In the genomic region with DNA sequence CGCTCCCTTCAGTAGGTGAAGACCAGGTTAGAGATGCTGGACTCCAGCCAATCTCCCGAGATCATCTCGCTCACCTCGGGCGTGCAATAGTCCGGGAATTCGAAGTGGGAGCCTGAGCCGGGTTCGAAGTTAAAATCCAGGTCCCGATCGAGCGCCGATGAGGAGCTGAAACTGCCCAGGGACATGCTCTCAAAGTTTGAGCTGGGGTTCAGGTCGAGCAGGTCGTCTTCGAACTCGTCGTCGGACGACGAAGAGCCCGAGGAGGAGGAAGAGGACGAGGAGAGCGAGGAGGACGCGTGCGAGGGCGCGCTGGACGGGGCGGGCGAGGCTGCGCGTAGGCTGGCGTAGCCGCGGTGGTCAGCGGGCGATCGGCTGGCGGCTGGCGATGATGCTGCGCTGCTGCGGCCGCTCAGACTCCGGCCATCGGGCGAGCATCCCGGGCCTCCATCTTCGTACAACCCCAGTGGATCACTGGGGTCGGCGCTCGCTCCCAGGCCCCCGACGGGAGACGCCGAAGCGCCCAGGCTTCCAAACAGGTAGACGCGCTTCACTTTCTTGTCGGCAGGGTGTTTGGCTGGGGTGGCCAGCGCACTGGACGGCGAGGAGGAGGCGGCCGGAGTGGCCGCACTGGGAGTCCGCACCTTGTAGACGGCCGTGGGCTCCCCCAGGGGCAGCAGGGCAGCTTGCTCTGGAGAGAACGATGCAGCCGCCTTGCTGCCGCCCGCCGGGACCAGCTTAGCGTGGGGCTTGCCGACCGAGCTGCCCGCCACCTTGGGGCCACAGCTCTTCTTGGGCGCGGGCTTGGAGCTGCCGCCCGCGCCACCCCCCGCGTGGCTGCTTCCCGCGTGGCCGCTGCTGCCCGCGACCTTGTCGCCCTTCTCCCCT, we compare ENCODE assay signal across 8 mouse cellular contexts. TPM values are rescaled to one million over a fixed set of nuclear protein-coding genes. Genes with fewer than 3 reads are reported as not detected.
DNase-seq lines count a peak whose midpoint lies in the region; ATAC-seq and TF ChIP-seq lines count a peak whose summit lies in the region.

No protein-coding gene starts in this region.

- H3K36me3 ChIP-seq in heart, embryonic 12.5 days: peaks cover 8% of the 10 kb centered on the region; the same call in 1 of the 2 replicates
- no peaks in the 10 kb centered on the region for H3K36me3 ChIP-seq in kidney, embryonic 16.5 days (ENCODE audit: insufficient read depth, low read length)
- H3K36me3 ChIP-seq in lung, postnatal 0 days (ENCODE audit: insufficient read depth, low read length): no peaks in the 10 kb centered on the region

- peak overlapping the region; percentile 65 for H3K4me2 ChIP-seq in heart, embryonic 12.5 days
- H3K4me2 ChIP-seq in kidney, embryonic 16.5 days (replicated peaks; ENCODE audit: low read depth, low read length): peak overlapping the region; percentile 63
- peak overlapping the region; percentile 92 for H3K4me2 ChIP-seq in lung, postnatal 0 days (replicated peaks; ENCODE audit: low read depth, low read length)

- H3K4me1 ChIP-seq in heart, embryonic 12.5 days (replicated peaks): peaks cover 12% of the 10 kb centered on the region
- peaks cover 23% of the 10 kb centered on the region for H3K4me1 ChIP-seq in kidney, embryonic 16.5 days (ENCODE audit: insufficient read depth, low read length)
- peaks cover 7% of the 10 kb centered on the region; the same call in 1 of the 2 replicates for H3K4me1 ChIP-seq in lung, postnatal 0 days (ENCODE audit: insufficient read depth, low read depth, low read length)

- no peak for TF ChIP-seq EP300 in lung, postnatal 0 days (IDR thresholded peaks at IDR 0.05)

- no peaks in the 10 kb centered on the region for H3K27me3 ChIP-seq in heart, embryonic 12.5 days (replicated peaks)
- no peaks in the 10 kb centered on the region for H3K27me3 ChIP-seq in kidney, embryonic 16.5 days (ENCODE audit: insufficient read depth, low read length)
- no peaks in the 10 kb centered on the region for H3K27me3 ChIP-seq in lung, postnatal 0 days (replicated peaks; ENCODE audit: insufficient read depth, low read length)

- peak; percentile 8; the same call in 1 of the 2 replicates for TF ChIP-seq CTCF in lung, postnatal 0 days (IDR thresholded peaks at IDR 0.05)

- no peak for ATAC-seq in heart, embryonic 12.5 days (ENCODE audit: insufficient number of reproducible peaks, low FRiP score)
- ATAC-seq in kidney, embryonic 16.5 days (ENCODE audit: low FRiP score, low TSS enrichment): no peak; the same call in 1 of the 2 replicates
- ATAC-seq in lung, postnatal 0 days: peak; percentile 12
- no peak for ATAC-seq in inflammation-experienced regulatory T-cells, adult 6 months

- peak overlapping the region; percentile 100 for H3K9ac ChIP-seq in heart, embryonic 12.5 days
- peak overlapping the region; percentile 99 for H3K9ac ChIP-seq in kidney, embryonic 16.5 days (replicated peaks; ENCODE audit: low read length)
- H3K9ac ChIP-seq in lung, postnatal 0 days (replicated peaks; ENCODE audit: low read depth): peak overlapping the region; percentile 88

- peak; percentile 35 for DNase-seq in 416B (ENCODE audit: low read depth)
- peak; percentile 54 for DNase-seq in NIH3T3 (ENCODE audit: low read depth)
- DNase-seq in cerebellum, postnatal 4 days (ENCODE audit: low spot score in 2 of 2): peak; percentile 33 to 58
- DNase-seq in lung, postnatal 0 days (ENCODE audit: low spot score): peak; percentile 51
- DNase-seq in right cerebral cortex, postnatal 25 days: peak; percentile 38

- H3K27ac ChIP-seq in heart, embryonic 12.5 days (ENCODE audit: poor library complexity, severe bottlenecking): peak overlapping the region; percentile 100
- H3K27ac ChIP-seq in kidney, embryonic 16.5 days (ENCODE audit: low read length): peak overlapping the region; percentile 100
- H3K27ac ChIP-seq in lung, postnatal 0 days (ENCODE audit: low read length): peak overlapping the region; percentile 98

- under 1% methylated on average over 92 of the region's 92 CpGs for WGBS in heart, embryonic 12.5 days
- WGBS in kidney, embryonic 16.5 days: under 1% methylated on average over 92 of the region's 92 CpGs
- WGBS in lung, postnatal 0 days: 1% methylated on average over 75 of the region's 92 CpGs

- no peaks in the 10 kb centered on the region for H3K9me3 ChIP-seq in heart, embryonic 12.5 days (replicated peaks)
- no peaks in the 10 kb centered on the region for H3K9me3 ChIP-seq in kidney, embryonic 16.5 days (ENCODE audit: low read length)
- no peaks in the 10 kb centered on the region for H3K9me3 ChIP-seq in lung, postnatal 0 days (ENCODE audit: low read length)

- H3K4me3 ChIP-seq in heart, embryonic 12.5 days: peak overlapping the region; percentile 99
- peak overlapping the region; percentile 98 for H3K4me3 ChIP-seq in kidney, embryonic 16.5 days (ENCODE audit: low read length)
- H3K4me3 ChIP-seq in lung, postnatal 0 days (ENCODE audit: low read depth, low read length): peak overlapping the region; percentile 80

RNA-seq across cellular contexts. Expression of gene Sox4, which starts 1.6 kb away (rescaled TPM):
- polyA plus RNA-seq in heart, embryonic 12.5 days (2016; fragmentation: Nextera tagmentation; extraction: Ambion mirVana): 78.2 and 84.1 TPM in 2 replicates
- polyA plus RNA-seq in kidney, embryonic 16.5 days (2015; fragmentation: Nextera tagmentation; extraction: Ambion mirVana): 27.8 and 33.4 TPM in 2 replicates
- 51.7 and 63.2 TPM in 2 replicates for polyA plus RNA-seq in lung, postnatal 0 days (2015; fragmentation: Nextera tagmentation; extraction: Ambion mirVana)
- under 1 TPM in 2 of 3 experiments, not detected in 1; 0.08 to 0.15 TPM for polyA plus RNA-seq in inflammation-experienced regulatory T-cells, adult 6 months (2017; shearing (Covaris generic))

Comparison
In these comparisons a context has a peak if more than half of its experiments do, and no peak if none do; other contexts are left out.
1. RNA of gene Sox4, which starts 1.6 kb away (polyA plus RNA-seq): 78.2 to 84.1 TPM in heart, embryonic 12.5 days, 51.7 to 63.2 TPM in lung, postnatal 0 days and 27.8 to 33.4 TPM in kidney, embryonic 16.5 days; 0.08 to 0.15 TPM in inflammation-experienced regulatory T-cells, adult 6 months; every median in the first group is over 10 times any median in the second.
2. Peak in every context shown above with its lines, with median percentiles within 50 percentile points of each other: DNase-seq, H3K27ac ChIP-seq, H3K4me2 ChIP-seq, H3K4me3 ChIP-seq and H3K9ac ChIP-seq.